Mouse (Mus musculus): ENCODE measurements at regions not wholly inside any gene's neighbourhood (a gene's known extent, or its start where the extent isn't known, plus 50 kb on each side); places are given as distances from the start of the nearest gene placed in this dataset.

- DNase-seq (ENCODE audit: low spot score in 2 of 2), result no peak
Observed at GRCm38 (mm10) chr1:151263372-151263771, 53.4 kb downstream of the Gm47996 start.

DNA sequence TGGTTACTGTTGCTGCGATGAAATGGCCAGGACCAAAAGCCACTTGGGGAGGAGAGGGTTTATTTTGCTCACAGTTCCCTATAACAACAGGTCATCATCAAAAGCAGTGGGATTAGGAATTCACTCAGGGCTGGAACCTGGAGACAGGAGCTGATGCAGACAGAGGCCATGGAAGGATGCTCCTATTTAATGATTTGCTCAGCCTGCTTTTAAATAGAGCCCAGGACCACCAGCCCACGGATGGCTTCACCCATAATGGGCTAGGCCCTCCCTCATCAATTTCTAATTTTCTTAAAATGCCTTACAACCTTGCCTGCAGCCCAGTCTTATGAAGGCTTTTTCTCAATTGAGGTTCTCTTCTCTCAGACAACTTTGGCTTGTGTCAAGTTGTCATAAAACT, 53.9 kb downstream of the Gm47996 start:
- no peak for DNase-seq (ENCODE audit: low spot score in 2 of 2)

DNA sequence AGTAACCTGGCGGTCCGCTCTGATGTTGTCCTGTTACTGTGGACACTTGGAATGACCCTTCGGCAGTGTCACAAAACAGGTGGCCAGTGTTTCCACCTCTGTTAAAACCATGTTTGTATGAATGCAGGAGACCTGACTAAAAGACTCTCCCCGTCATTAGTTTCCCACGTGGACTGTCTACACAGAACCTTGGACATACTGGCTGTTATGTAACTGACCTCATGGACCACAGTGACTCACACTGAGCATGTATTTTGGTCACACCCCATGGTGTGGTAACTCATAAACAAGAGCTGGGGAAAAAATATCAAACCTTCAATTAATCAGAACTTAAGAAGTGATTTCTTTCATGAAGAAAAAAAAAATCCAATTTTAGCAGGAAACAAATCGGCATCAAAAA, 54.9 kb downstream of the Gm47996 start:
- no peak for DNase-seq (ENCODE audit: low spot score in 2 of 2)

DNA sequence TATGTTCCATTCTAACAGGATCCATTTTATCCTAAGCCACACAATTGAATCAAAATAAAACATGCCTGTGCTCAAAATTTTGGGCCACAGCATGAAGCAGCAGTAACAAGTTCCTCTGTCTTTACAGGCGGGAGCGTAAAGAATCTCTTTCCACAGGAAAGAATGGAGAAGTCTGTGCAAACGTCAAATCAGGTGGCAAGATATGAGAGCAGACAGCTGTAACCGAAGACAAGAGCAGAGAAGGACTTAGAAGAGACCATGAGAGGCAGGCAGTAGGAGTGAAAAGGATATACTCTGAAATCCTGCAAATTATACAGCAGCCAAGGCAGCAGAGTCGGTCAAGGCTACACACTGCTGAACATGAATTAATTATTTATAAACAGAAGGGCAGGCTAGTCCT, 55.7 kb downstream of the Gm47996 start:
- DNase-seq (ENCODE audit: low spot score in 2 of 2), result no peak

DNA sequence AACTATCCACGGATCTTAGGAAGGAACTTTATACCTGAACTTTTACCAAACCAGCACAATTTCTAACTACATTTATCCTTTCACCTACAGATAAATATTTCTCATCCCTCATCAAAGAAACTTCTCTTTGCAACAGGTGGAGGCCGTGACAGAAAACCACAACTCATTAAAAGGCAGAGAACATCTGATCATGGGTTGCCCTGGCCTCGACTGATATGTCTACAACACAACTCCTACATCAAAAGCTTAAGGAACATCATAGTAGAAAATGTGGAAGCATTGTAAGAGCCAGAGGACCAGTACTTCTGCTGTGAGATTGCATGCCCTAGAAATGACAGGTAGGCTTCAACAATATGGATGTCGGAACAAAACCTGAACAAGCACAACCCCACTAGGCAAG, 56.8 kb downstream of the Gm47996 start:
- no peak for DNase-seq (ENCODE audit: low spot score in 2 of 2)

- no peak for DNase-seq (ENCODE audit: low spot score in 2 of 2)
Observed at GRCm38 (mm10) chr1:151270691-151271090, 60.8 kb downstream of the Gm47996 start.

DNA sequence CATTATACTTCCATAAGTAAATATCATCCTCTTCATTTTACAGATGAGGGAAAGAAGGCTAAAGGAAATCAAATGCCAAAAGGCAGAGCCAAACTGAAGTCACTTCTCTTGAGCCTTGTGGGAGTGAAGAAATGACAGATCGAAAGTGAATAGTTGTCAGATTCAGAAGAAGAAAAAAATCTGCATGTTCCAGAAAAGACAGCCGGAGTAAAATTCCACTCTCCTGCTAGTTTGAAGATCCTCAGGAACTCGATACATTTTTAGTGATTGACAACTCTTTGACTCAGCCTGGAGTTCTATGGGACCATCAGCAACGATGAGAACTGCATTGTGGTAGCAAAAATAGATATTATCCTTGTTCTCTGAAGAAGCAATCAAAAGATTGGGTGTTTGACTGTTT, 64.4 kb downstream of the Gm47996 start:
- DNase-seq (ENCODE audit: low spot score in 2 of 2), result no peak

- no peak for DNase-seq (ENCODE audit: low spot score in 2 of 2)
Observed at GRCm38 (mm10) chr1:151275581-151275980, 65.7 kb downstream of the Gm47996 start.

DNA sequence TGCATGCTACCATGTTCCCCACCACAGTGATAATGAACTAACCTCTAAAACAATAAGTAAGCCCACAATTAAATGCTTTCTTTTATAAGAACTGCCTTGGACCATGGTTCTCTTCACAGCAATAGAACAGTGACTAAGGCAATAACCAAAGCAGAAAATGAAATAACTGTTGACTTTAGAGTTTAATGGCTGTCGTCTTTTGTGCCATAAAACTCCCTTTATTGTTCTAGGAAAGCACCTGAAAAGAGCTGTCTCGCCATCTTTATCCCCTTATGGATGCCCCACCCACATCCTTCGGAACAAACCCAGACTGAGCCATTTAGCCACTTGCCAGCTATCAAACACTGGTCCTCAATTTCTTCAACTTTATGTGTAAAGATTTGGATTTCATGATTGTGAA, 64.3 kb upstream of the Ivns1abp start:
- DNase-seq (ENCODE audit: low spot score in 2 of 2), result no peak

DNA sequence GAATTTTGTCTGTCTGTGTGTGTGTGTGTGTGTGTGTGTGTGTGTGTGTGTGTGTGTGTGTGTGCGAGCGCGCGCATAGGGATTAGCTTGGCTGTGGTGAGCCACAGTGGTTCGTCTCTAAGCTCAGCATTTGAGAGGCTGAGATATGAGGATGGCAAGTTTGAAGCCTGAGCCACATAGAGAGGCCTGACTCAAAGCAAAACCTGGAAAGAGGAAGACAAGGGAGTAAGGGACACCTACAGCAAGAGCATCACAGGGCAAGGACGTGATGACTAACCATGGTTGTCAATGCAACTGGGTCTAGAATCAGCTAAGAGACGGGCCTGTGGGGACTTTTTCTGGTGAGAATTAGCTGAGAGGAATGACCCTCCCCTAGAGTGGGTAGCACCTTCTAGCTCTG, 59.2 kb upstream of the Ivns1abp start:
- DNase-seq (ENCODE audit: low spot score in 2 of 2), result no peak

DNA sequence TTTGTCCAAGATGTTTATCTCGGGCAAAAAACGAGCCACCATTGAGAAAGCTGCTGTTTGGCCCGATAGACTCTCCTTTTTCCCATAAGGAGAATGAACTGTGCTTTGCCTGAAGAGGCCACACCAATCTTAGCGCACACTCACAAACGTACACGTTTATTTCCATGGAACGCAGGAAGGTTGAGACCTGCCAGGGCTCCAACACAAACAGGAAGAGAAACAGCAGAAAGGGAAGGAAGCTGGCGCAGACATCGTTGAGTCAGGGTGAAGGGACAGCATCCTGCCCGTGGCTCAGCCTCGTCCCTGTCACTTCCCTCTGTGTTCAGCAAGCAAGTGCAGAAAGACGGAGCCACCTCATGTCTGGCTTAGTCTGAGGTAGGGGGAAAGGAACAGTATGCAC, 56.8 kb upstream of the Ivns1abp start:
- DNase-seq (ENCODE audit: low spot score in 2 of 2), result peak; percentile 7 to 33

DNA sequence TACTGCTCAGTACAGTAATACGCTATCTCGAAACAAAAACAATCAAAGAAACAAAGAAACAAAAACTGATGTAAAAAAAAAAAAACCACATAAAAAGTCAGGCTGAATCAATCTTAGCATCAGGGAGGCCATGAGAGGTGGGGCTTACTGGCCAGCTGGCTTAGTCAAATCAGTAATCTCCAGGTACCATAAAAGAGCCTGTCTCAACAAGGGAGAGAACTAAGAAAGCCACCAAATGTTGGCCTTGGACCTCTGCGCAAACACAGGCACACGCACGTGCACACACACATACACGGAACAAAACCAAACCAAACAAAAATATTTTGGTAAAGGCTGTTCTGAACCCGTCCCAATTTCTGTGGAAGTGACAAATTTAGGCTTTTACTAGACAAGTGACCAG, 55.2 kb upstream of the Ivns1abp start:
- DNase-seq (ENCODE audit: low spot score in 2 of 2), result no peak

DNA sequence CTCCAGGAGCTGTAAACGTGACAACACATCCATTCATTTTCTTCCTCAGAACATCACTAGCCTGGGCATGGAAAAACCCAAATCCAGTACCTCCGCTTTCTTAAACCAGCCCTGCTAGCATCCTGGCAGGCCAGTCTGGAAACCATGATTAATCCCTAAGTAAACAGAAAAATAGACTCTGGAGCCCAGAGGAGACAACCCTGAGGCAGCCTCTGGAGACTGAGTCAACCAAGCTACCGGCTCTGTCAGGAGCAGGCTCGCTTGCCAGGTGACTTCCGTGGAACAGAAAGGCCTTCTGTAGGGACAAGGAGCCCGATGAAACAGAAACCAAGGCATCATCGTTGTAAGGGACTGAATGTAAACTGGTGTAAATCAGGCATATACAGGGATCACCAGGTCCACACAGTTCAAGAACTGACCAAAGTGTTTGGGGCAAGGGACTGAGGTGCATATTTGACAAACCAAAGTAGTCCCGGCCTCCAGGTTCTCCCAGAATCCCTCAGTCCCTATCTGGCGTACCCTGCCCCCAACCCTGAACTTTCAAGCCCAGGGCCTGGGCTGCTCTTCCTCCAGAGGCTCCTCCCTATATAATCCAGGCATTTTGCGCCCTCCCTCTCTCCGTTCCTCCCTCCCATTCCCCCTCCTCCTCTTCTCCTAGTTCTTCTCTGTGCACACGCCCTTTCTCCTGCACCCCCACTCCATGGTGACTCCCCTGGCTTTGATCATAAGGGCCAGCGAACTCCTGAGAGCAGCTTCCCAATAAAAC, 54.6 kb upstream of the Ivns1abp start:
- DNase-seq (ENCODE audit: low spot score in 2 of 2), result no peak

GRCm38 (mm10) chr1:151293311-151294050, 50.8 kb upstream of the Ivns1abp start:
- DNase-seq (ENCODE audit: low spot score in 2 of 2), result no peak
